Mouse (Mus musculus) telencephalon, adult 2 months (tissue): ENCODE measurements at regions not wholly inside any gene's neighbourhood (a gene's known extent, or its start where the extent isn't known, plus 50 kb on each side); places are given as distances from the start of the nearest gene placed in this dataset.

Experiments used
- DNase-seq: peaks from one replicate; pipeline ENCODE4 v3.0.0-alpha.2; 2011; ENCODE audit warnings: low read depth, low spot score

DNA sequence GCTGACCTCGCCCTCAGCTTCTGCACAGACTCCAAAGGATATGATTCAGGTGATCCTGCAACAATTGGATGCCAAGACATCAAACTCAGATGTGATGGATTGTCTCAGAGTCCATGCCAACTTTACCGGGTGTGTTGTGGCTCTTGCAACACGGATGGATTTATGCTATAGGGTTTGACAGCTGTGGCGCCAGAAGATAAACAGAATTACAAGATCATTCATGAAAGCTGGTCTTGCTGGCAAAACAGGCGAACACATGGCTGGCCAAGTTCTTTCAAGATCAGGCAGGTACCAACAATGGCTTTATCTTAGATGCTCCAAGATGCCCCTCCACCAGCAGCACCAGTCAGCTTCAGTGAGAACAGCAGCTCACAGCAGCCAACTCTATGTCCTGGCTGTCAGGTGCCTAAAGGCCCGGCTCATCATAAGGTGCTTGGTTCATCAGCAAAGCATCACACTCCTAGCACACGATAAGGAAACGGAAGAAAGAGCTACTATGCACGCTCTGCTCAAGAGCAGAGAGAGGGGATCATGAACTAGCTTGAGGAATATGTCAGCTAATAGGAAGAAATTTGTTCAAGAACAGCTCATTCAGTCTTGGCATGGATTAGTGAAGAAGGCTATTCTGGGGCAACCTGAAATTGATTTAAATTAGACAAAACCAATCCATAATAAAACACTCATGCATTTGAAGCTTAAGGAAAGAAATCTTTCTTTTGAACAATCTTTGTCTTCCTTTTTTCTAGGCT, 229.9 kb upstream of the Map3k1 start:
- no peak for DNase-seq

- DNase-seq, result no peak
These were observed 230.8 kb upstream of the Map3k1 start for GRCm38 (mm10) chr13:112039422-112040145.

GRCm38 (mm10) chr13:112043524-112044246, 234.9 kb upstream of the Map3k1 start:
- DNase-seq, result no peak

- DNase-seq, result no peak
These were observed 235.6 kb upstream of the Map3k1 start for GRCm38 (mm10) chr13:112044372-112044771.

GRCm38 (mm10) chr13:112046247-112047211, 237.7 kb upstream of the Map3k1 start:
- DNase-seq, result no peak

GRCm38 (mm10) chr13:112047408-112047807, 238.6 kb upstream of the Map3k1 start:
- DNase-seq, result no peak

DNA sequence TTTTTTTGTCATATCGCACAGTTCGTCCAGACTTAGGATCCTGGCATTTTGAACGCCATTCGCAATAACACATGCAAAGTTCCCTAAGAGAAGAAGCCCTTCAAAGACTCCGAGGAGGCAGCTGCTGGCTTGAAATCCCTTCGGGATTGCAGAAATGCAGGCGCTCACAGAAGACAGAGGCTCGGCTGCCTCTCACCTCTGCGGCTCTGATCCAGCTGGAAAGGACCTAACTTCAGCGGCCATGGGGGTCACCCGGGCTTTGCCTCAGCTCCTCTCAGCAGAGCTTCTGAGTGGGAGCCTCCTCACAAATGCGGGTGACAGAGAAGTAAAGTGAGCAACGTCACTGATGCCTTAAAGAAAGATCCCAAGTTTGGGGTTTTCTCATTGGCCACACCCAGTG, 239.1 kb upstream of the Map3k1 start:
- no peak for DNase-seq

DNA sequence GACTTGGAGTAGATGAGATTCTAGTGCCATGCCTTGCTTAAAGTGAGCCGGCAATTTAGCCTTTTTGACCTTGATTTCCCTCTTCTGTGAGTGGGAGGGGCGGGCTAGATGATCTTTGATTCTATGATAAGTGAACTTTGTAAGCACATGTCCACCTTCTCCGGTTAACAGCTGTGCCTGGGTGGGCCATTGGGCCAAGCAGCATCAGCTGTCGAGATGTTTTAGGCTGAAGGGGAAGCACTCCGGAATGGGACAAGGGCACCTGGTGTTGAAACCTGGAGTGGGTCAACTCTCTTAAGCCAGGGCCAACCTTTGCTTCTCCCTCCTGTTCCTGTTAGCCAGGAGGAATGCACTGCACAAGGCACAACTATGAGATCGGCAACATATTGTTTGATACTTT, 239.5 kb upstream of the Map3k1 start:
- no peak for DNase-seq

- no peak for DNase-seq
These were observed 237.4 kb upstream of the Ankrd55 start for GRCm38 (mm10) chr13:112050892-112051291.

DNA sequence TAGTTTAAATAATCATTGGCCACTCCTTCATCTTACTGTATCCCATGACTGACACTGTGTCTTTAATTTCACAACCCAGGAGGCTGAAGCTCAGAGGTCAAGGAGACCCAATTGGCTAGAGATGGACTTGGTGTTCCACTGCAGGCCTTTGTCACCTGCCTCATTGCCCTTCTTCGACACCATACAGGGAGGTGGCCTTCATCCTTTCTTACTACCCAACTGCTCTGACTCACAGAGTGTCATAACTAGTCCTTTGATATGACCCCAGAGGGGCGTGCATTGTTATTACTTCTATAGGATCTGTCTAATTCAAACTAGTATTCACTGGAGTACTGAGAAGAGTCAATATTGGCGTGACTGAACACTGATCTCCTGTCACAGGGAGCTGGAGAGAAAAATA, 236.2 kb upstream of the Ankrd55 start:
- DNase-seq, result no peak

DNA sequence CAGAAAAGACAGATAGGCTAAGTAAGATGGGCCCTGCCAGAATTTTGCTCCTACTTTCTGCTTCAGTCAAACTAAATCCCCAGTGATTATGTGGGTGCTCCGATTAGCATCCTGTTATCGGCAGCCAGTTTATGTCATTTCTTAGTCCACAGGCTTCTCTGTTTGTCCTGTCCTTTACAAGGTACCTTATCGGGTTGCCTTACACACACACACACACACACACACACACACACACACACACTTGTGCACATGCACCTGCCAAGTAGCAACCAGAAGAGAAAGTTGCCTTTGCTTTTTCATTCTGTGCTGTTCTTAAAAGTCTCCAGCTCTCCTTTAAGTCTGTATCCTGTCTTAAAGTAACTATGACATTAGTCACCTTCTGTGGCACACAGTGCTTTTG, 235.8 kb upstream of the Ankrd55 start:
- no peak for DNase-seq

- DNase-seq, result no peak
These were observed 233.3 kb upstream of the Ankrd55 start for GRCm38 (mm10) chr13:112054879-112055371.

- no peak for DNase-seq
These were observed 230.0 kb upstream of the Ankrd55 start for GRCm38 (mm10) chr13:112058218-112058617.

DNA sequence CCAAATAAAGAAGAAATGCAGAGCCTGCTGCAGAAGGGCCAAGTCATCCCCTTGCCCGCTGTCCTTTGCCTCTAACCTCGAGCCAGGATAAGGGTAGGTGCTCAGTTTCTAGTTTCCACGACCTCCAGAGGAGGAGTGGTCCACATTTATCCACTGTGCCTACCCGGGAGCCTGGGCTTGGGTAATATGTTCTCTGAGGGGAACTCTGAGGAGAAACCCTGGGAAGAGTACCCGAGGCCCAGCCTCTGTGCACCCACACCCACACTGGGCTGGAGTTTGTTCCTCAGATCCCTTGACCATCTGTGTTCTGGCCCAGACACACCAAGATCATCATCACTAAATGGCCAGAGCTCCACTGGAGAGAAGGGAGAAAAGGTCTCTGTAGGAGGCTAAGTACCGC, 229.5 kb upstream of the Ankrd55 start:
- DNase-seq, result no peak

- DNase-seq, result no peak
These were observed 226.2 kb upstream of the Ankrd55 start for GRCm38 (mm10) chr13:112062024-112062423.

- DNase-seq, result no peak
These were observed 224.7 kb upstream of the Ankrd55 start for GRCm38 (mm10) chr13:112063409-112064111.

DNA sequence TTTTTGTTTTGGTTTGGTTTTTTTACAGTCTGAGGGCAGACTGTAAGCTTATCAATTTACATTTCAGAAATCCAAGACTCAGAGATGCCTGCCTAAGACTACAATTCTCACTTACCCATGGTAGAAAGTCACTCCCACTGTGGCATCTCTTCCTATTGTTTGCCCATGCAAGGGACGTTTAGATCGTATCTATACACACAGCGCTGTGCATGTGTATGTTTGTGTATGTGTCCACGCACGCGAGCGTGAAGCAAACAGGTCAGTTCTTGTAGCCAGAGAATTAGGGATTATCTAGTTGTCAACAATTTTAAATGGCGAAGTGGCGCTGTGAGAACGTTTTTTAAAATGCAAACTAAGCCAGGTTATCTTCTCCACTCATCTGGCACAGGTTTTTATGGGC, 223.6 kb upstream of the Ankrd55 start:
- no peak for DNase-seq

- no peak for DNase-seq
These were observed 221.0 kb upstream of the Ankrd55 start for GRCm38 (mm10) chr13:112067066-112067847.

DNA sequence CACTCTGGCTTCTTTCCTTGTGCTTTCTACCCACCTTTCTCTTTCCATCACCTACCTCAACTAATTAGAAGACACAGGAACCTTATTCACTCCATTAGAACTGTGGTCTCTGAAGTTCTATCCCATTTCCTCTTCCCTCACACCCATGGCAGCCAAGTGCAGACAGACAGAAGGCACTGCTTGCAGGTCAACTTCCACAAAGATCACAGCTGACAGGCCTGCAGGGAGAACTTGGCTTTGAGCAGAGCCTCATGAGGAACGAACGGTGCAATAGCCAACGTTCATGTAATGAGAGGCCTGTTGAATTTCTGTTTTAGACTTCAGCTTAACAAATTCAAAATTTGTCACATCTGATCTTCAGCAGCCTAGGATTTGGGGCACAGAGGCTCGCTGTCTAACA, 217.5 kb upstream of the Ankrd55 start:
- no peak for DNase-seq
